Mouse (Mus musculus): Measurements from ENCODE around the gene Acap1. TPM values are rescaled to one million over a fixed set of nuclear protein-coding genes. Genes with fewer than 3 reads are reported as not detected.

The Acap1 gene
- total RNA-seq, 1 experiment, result 9.6 TPM

DNA sequence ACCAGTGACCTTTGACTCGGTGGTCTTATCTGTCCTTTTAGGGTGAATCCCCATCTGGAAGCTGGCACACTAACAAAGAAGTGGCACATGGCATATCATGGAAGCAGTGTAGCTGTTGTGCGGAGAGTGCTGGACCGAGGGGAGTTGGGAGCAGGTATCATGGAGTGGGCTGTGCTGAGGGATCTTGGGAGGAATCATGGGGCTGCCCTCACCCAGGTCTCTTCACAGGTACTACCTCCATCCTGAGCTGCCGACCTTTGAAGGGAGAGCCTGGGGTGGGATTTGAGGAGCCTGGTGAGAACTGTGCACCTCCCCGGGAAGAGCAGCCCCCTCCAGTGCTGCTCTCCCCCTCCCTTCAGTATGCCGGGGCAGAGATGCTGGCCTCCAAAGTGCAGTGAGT lies 16.4 kb upstream of the Acap1 start:
- no peak for TF ChIP-seq MAFK (IDR thresholded peaks at IDR 0.05; ENCODE audit: insufficient read depth, low read depth, low read length)
- no peak for TF ChIP-seq ZC3H11A (IDR thresholded peaks at IDR 0.05; ENCODE audit: borderline replicate concordance, low read depth, low read length)
- no peak for TF ChIP-seq CHD2 (IDR thresholded peaks at IDR 0.05; ENCODE audit: low read depth, low read length)
- no peak for TF ChIP-seq ZNF384 (IDR thresholded peaks at IDR 0.05; ENCODE audit: low read depth, low read length)
- no peak for TF ChIP-seq HCFC1 (IDR thresholded peaks at IDR 0.05; ENCODE audit: borderline replicate concordance, insufficient read depth, low read length)
- H3K9ac ChIP-seq (ENCODE audit: insufficient read depth, low read depth, low read length, poor library complexity, severe bottlenecking), result no peak overlapping the region
- no peak for DNase-seq (ENCODE audit: low read depth, low spot score)
- H3K9me3 ChIP-seq (ENCODE audit: control insufficient read depth, insufficient read depth, low read depth, low read length), result no peaks in the 10 kb centered on the region
- peaks cover 0 to 7% of the 10 kb centered on the region in 2 experiments; a peak in 1 of 4 replicates for H3K4me1 ChIP-seq (ENCODE audit: control insufficient read depth in 2 of 2, insufficient read depth in 2 of 2, low read length in 2 of 2, poor library complexity in 1 of 2)
- no peak overlapping the region for H3K4me3 ChIP-seq (ENCODE audit: insufficient read depth in 1 of 2, low read depth in 1 of 2, low read length in 2 of 2, poor library complexity in 1 of 2, severe bottlenecking in 1 of 2)
- in situ Hi-C loops (cut with MboI; ENCODE audit: low sequenced_read_pairs in 2 of 2, unreplicated experiment in 2 of 2), result no loop called here
- no peak overlapping the region for H3K27ac ChIP-seq (ENCODE audit: insufficient read depth, low read depth, low read length, poor library complexity, severe bottlenecking)
- peaks cover 59% of the 10 kb centered on the region for H3K36me3 ChIP-seq (ENCODE audit: control insufficient read depth, insufficient read depth, low read length, poor library complexity, severe bottlenecking)

DNA sequence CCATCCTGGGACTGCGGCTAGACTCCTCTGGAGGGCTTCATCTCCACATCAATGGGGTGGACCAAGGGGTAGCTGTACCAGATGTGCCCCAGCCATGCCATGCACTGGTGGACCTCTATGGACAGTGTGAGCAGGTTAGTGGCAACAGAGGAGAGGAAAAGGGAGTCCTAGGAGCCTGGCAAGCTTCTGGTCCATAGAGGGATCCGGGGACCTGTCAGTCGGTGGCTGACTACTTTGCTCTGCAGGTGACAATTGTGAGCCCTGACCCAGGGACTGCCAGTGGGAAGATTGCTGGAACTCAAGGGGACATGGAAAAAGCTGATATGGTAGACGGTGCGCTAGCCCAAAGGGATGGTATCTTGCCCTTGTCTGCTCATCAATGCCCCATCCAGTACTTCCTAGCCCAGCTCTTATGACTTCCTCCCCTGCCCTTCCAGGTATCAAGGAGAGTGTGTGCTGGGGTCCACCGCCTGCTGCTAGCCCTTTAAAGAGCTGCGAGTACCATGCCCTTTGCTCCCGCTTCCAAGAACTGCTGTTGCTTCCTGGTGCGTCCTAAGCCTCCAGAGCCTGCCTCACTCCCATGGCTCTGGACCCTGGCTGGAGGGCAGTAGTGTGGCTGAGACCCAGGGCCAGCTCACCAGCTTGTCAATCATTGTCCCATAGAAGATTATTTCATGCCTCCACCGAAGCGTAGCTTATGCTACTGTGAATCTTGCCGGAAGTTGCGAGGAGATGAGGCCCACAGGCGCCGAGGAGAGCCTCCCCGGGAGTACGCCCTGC lies 15.6 kb upstream of the Acap1 start:
- no peak overlapping the region for H3K4me3 ChIP-seq (ENCODE audit: insufficient read depth in 1 of 2, low read depth in 1 of 2, low read length in 2 of 2, poor library complexity in 1 of 2, severe bottlenecking in 1 of 2)
- in situ Hi-C loops (cut with MboI; ENCODE audit: low sequenced_read_pairs in 2 of 2, unreplicated experiment in 2 of 2), result no loop called here
- H3K9ac ChIP-seq (ENCODE audit: insufficient read depth, low read depth, low read length, poor library complexity, severe bottlenecking), result no peak overlapping the region
- peaks cover 59% of the 10 kb centered on the region for H3K36me3 ChIP-seq (ENCODE audit: control insufficient read depth, insufficient read depth, low read length, poor library complexity, severe bottlenecking)
- no peak for DNase-seq (ENCODE audit: low read depth, low spot score)
- no peaks in the 10 kb centered on the region for H3K9me3 ChIP-seq (ENCODE audit: control insufficient read depth, insufficient read depth, low read depth, low read length)
- H3K4me1 ChIP-seq (ENCODE audit: control insufficient read depth in 2 of 2, insufficient read depth in 2 of 2, low read length in 2 of 2, poor library complexity in 1 of 2), result peaks cover 0 to 7% of the 10 kb centered on the region in 2 experiments; a peak in 1 of 4 replicates
- TF ChIP-seq ZC3H11A (IDR thresholded peaks at IDR 0.05; ENCODE audit: borderline replicate concordance, low read depth, low read length) (no peak), MAFK (IDR thresholded peaks at IDR 0.05; ENCODE audit: insufficient read depth, low read depth, low read length) (no peak)
- H3K27ac ChIP-seq (ENCODE audit: insufficient read depth, low read depth, low read length, poor library complexity, severe bottlenecking), result no peak overlapping the region

DNA sequence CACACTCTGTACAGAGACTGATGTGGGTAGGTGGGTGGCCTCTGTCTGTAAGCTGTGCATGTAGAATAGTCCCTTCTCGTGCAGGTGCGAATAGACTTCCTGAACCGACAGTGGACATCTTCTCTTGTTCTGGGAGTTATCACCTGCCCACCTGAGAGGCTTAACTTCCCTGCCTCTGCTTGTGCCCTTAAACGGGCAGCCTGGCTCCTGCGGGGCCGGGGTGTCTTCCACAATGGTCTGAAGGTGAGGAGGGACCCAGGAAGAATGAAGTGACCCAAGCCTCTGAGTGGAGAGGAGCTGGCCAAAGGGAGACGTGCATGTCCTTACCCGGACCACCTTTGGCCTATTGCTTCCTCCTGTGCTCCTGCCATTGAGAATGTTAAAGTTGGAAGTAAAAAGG lies 14.8 kb upstream of the Acap1 start:
- in situ Hi-C loops (cut with MboI; ENCODE audit: low sequenced_read_pairs in 2 of 2, unreplicated experiment in 2 of 2), result no loop called here
- Histone ChIP-seq H3K4me1 (ENCODE audit: control insufficient read depth in 2 of 2, insufficient read depth in 2 of 2, low read length in 2 of 2, poor library complexity in 1 of 2) (peaks cover 0 to 3% of the 10 kb centered on the region in 2 experiments; a peak in 1 of 4 replicates), H3K4me3 (ENCODE audit: insufficient read depth in 1 of 2, low read depth in 1 of 2, low read length in 2 of 2, poor library complexity in 1 of 2, severe bottlenecking in 1 of 2) (no peak overlapping the region), H3K9ac (ENCODE audit: insufficient read depth, low read depth, low read length, poor library complexity, severe bottlenecking) (no peak overlapping the region), H3K27ac (ENCODE audit: insufficient read depth, low read depth, low read length, poor library complexity, severe bottlenecking) (no peak overlapping the region), H3K36me3 (ENCODE audit: control insufficient read depth, insufficient read depth, low read length, poor library complexity, severe bottlenecking) (peaks cover 62% of the 10 kb centered on the region), H3K9me3 (ENCODE audit: control insufficient read depth, insufficient read depth, low read depth, low read length) (no peaks in the 10 kb centered on the region)
- DNase-seq (ENCODE audit: low read depth, low spot score), result no peak
- TF ChIP-seq HCFC1 (IDR thresholded peaks at IDR 0.05; ENCODE audit: borderline replicate concordance, insufficient read depth, low read length), result no peak
- no peak for TF ChIP-seq MAFK (IDR thresholded peaks at IDR 0.05; ENCODE audit: insufficient read depth, low read depth, low read length)
- no peak for TF ChIP-seq ZC3H11A (IDR thresholded peaks at IDR 0.05; ENCODE audit: borderline replicate concordance, low read depth, low read length)
- TF ChIP-seq ZNF384 (IDR thresholded peaks at IDR 0.05; ENCODE audit: low read depth, low read length), result no peak
- no peak for TF ChIP-seq CHD2 (IDR thresholded peaks at IDR 0.05; ENCODE audit: low read depth, low read length)

DNA sequence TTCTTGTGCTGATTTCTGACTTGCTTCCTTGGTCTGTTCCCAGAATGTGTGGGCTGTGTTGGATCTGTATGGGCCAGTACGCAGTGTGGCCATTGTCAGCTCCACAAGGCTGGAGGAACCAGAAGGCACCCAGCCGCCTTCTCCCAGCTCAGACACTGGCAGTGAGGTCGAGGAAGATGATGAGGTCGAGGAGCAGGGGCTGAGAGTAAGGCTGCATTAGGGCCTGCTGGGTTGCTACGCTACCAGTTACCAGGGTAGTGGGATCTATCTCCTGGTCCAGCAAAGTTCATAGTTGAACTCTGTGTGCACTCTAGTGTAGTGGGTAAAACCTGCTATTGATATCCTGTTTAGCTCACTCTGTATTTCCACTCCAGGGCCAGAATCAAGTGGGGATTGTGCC lies 13.8 kb upstream of the Acap1 start:
- H3K9me3 ChIP-seq (ENCODE audit: control insufficient read depth, insufficient read depth, low read depth, low read length), result no peaks in the 10 kb centered on the region
- H3K4me3 ChIP-seq (ENCODE audit: insufficient read depth in 1 of 2, low read depth in 1 of 2, low read length in 2 of 2, poor library complexity in 1 of 2, severe bottlenecking in 1 of 2), result no peak overlapping the region
- peaks cover 65% of the 10 kb centered on the region for H3K36me3 ChIP-seq (ENCODE audit: control insufficient read depth, insufficient read depth, low read length, poor library complexity, severe bottlenecking)
- in situ Hi-C loops (cut with MboI; ENCODE audit: low sequenced_read_pairs in 2 of 2, unreplicated experiment in 2 of 2), result no loop called here
- H3K27ac ChIP-seq (ENCODE audit: insufficient read depth, low read depth, low read length, poor library complexity, severe bottlenecking), result no peak overlapping the region
- H3K9ac ChIP-seq (ENCODE audit: insufficient read depth, low read depth, low read length, poor library complexity, severe bottlenecking), result no peak overlapping the region
- peaks cover 0 to 3% of the 10 kb centered on the region in 2 experiments; a peak in 1 of 4 replicates for H3K4me1 ChIP-seq (ENCODE audit: control insufficient read depth in 2 of 2, insufficient read depth in 2 of 2, low read length in 2 of 2, poor library complexity in 1 of 2)
- no peak for TF ChIP-seq HCFC1 (IDR thresholded peaks at IDR 0.05; ENCODE audit: borderline replicate concordance, insufficient read depth, low read length)
- TF ChIP-seq ZC3H11A (IDR thresholded peaks at IDR 0.05; ENCODE audit: borderline replicate concordance, low read depth, low read length), result no peak
- TF ChIP-seq ZNF384 (IDR thresholded peaks at IDR 0.05; ENCODE audit: low read depth, low read length), result no peak
- TF ChIP-seq CHD2 (IDR thresholded peaks at IDR 0.05; ENCODE audit: low read depth, low read length), result no peak
- TF ChIP-seq MAFK (IDR thresholded peaks at IDR 0.05; ENCODE audit: insufficient read depth, low read depth, low read length), result no peak
- DNase-seq (ENCODE audit: low read depth, low spot score), result no peak

Measured in ES-E14 (cell line).